Mouse (Mus musculus): ENCODE results near the gene Dhdh.

GRCm38 (mm10) chr7:45486761-45487415 lies 1.7 kb downstream of the Dhdh start, which contains the start of gene Gm45808:
- no peak for TF ChIP-seq CTCF (IDR thresholded peaks at IDR 0.05)
- TF ChIP-seq POLR2A (IDR thresholded peaks at IDR 0.05; ENCODE audit: insufficient read depth, low read depth, low read length): no peak
- TF ChIP-seq EP300 (IDR thresholded peaks at IDR 0.05; ENCODE audit: insufficient read depth, low read depth, low read length): no peak
